Mouse (Mus musculus) right cerebral cortex, adult 2 months (tissue): ENCODE measurements around the gene Mgat4b.

Experiments used
- DNase-seq, 2 experiments: peaks; one replicate each; pipeline ENCODE4 v3.0.0; 2021 to 2022; ENCODE audit warnings: low spot score in 2 of 2

Gene Mgat4b

DNA sequence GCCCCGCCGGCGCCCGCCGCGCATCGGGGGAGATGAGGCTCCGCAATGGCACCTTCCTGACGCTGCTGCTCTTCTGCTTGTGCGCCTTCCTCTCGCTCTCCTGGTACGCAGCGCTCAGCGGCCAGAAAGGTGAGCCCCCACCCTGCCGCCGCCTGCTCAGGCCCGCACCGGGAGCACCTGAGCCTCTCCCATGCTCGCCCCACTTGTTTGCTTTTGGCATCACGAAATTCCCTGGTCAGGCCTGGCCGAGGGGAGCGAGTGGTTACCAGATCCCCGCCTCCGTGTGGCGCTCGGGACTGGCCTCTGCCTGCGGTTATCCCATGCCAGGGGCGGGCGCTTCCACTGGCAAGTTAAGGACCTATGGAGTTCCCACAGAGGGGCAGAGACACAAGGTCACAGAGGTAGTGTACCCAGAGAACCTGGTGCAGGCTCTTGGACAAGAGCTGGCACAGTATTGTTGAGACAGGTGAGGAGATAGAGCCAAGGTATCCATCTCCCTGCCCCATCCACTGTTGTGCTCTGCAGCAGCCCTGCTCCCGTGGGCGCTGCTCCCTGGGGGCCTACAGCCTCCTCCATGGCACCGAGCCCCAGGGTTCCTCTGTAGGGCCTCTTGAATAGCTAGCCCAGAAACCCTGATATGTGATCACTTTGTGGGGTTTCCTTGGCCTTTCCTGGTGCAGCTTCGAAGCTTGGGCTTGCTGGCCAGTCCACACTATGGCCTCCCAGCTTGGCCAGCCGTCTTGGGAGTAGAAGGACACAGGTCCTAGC lies 15.1 kb downstream of the Mgat4b start:
- peak in 1 of 2 experiments; percentile 56 for DNase-seq

DNA sequence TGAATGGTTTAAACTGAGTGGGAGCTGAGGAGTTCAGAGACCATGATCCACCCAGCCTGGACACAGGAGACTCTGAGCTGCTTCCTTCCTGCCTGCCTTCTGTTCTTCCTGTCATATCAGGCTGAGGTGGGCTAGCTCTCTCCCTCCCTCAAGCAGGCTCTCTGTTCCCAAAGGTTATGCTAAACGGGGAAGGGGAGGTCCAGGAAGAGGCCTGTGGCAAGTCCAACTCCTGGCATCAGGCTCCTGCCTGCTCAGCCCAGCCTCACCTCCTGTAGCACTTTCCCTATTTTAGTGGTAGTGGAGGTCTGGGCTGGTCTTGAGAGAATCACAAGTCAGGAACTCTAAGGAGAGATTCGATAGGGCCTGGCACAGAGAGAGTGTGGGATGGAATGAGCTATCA lies 15.7 kb downstream of the Mgat4b start:
- DNase-seq, result no peak

DNA sequence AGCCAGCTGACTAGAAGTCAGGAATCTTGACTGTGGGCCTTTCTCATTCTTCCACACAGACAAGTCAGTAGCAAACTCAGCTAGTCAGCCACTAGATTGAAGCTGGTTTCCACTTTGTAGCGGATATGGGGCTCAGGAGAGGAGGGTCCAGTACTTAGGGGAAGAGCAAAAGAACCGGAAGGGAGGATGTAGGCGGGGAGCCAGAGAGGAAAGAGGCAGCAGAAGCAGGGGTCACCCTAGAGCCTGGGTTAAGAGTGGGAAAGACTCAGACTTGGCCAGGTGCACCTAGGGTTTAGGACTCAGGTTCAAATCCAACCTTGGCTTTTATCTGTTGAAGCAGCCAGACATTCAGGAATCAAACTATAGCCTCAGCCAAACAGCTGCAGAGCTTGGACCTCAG lies 16.5 kb downstream of the Mgat4b start:
- no peak for DNase-seq

DNA sequence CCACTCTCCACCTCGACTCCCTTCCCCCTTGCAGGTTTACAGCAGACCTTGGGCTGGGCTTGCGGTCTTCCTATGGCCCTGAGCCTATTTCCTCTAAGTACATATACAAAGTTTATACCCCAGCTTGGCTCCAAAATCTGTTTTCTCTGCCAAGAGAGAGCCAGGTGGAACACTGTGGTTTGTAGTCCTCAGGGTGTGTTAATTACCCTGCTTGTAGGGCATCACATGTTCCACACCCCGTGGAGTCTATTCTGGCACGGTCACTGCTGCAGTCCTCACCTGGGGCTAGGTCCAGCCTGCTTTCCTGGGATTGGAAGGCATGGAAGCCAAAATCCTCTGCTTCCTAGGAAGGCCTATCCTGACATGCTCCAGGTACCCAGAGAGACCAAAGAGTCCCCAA lies 17.0 kb downstream of the Mgat4b start:
- no peak for DNase-seq

DNA sequence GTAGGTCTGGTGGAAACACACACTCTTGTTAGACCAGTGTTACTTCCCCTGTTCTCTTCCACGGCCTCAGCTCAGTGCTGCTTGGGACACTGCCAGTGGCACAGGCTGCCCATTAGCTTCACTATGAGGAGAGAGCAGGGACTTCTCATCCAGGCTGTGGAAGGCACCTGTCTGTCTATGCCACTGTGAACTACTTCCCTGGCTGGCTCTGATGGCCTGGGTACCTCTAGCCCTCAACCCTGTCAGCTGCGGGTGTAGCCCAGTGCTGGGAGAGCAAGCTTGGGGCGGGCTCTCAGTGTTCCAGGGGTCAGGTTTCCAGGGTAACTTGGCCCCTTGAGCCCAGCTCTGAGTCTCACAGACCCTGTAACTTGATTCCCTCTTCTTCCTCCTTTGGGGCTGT lies 18.1 kb downstream of the Mgat4b start:
- no peak for DNase-seq

DNA sequence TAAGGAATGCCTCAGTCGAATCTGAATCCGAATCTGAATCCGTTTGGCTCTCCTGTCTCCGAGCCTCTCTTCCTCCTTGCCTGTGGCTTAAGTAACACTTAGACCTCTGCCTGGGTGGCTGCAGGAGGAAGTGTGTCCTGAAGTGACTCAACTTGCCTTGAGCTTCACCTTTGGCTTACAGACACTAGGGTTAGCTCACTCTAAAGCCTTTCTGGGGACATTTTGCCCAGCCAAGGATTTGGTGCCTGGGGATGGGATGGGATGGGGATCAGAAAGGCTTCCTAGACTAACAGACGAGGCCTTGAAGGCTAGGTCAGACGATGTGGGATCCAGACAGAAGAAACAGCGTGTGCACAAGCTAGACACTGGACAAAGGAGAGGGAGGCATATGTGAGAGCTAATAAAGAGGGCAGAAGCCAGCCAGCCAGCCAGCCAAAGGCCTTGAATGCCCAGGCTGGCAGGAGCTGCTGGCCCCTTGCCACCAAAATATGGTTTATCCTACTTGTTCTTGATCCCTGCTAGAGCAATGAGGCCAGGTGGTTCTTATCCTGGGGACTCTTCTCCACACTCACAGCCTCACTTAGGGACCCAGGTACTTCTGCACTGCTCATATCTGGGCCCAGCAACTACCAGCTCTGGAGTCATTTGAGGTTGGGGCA lies 18.7 kb downstream of the Mgat4b start:
- no peak for DNase-seq

DNA sequence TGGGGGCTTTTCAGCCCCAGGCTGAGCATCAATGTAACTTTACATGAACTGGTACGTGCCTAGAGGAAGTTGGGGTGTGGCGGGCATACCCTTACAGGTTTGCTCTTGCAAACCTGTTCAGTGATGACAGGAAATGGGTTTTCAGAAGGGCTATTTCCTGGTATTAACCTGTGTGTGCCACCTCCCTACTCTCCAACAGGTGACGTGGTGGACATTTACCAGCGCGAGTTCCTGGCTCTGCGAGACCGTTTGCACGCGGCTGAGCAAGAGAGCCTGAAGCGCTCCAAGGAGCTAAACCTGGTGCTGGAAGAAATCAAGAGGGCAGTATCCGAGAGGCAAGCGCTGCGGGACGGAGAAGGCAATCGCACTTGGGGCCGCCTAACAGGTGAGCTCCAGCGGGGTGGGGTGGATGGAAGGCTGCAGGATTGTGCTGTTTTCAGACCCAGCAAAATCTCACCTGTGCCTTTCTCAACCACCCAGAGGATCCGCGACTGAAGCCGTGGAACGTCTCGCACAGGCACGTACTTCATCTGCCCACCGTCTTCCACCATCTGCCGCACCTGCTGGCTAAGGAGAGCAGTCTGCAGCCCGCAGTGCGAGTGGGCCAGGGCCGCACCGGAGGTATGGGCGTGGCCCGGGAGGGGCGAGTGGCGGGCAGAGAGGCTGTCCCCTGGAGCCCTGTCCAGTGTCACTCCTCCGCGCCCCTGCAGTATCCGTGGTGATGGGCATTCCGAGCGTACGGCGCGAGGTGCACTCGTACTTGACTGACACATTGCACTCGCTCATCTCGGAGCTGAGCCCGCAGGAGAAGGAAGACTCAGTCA lies 20.0 kb downstream of the Mgat4b start:
- DNase-seq, result no peak

DNA sequence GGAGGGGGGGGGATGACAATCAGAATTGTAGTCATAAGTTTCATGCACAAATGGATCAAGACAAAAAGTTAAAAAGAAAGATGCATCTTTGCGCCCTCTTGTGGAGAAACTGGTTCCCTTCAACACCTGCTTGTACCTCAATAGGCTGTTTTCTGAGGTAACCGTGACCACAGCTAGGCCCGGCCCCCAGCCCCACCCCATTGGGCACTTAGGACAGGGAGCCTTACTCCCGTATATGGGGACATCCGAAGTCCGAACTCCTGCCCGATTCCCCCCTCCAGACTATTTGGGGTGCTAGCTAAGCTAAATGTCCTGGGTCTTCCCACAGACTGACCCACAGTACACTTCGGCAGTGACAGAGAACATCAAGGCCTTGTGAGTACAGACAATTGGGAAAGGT lies 20.7 kb downstream of the Mgat4b start:
- DNase-seq, result peak; percentile 77 to 79

DNA sequence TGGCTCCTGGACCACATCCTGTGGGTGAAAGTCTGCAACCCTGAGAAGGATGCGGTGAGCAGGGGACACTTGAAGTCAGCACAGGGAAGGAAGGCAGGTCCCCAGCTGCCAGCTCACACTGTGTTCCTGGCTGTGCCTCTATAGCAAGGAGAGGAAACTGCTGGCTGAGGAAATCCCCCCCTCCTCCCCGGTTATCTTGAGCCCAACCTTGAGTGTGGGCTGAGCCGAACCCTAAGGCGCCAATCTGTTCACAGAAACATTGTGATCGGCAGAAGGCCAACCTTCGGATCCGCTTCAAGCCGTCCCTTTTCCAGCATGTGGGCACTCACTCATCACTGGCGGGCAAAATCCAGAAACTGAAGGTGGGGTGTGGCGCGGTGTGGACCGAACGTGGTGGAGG lies 22.3 kb downstream of the Mgat4b start:
- no peak for DNase-seq

DNA sequence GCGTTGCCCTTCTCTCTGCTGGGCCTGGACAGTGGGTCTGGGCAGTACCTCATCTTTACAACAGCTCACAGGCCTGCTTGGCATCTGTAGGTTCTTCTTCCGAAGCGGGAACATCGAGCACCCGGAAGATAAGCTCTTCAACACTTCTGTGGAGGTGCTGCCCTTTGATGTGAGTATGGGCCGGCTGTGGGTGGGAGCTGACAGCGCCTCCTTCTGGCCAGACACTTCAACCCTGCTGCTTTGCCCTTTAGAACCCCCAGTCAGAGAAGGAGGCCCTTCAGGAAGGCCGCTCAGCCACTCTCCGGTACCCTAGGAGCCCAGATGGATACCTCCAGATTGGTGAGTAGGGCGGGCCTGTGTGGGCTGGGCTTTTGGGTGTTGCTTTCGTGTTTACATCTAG lies 23.3 kb downstream of the Mgat4b start:
- DNase-seq, result no peak

DNA sequence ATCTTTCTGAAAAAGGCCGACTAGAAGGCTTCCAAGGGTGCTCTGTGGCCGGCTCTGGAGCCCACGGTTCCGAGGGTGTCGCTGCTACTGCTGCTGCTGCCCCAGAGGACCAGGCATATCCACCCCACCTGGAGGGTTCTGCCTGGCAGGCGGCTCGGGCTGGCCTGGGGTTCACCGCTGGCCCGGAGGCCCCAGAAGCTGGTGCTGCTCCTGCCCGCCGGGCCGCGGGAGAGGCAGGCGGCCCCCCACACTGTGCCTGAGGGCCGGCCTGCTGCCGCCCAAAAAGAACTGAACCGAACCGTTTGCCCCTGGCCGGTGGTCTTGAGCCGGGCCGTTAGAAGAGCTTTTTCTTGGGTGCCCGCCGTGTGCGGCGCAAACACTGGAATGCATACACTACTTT lies 23.9 kb downstream of the Mgat4b start:
- DNase-seq, result no peak

DNA sequence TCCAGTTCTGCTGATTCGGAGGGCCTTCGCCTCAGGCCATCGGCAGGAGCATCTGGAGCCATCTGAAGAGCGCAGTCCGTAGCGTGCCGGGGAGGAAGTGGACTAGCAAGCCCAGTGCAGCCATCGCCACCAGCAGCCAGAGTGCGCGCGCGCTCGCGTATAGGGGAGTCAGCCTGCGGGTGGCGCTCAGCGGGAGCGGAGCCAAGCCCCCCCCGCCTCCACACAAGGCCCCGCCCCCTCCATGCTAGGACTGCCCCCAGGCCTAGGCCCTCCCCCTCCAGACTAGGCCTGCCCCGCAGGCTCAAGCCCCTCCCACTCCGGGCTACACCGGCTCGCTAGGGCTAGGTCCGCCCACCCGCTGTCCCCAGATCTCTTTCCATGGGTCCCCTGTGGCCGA lies 25.8 kb downstream of the Mgat4b start:
- peak; percentile 67 to 74 for DNase-seq

DNA sequence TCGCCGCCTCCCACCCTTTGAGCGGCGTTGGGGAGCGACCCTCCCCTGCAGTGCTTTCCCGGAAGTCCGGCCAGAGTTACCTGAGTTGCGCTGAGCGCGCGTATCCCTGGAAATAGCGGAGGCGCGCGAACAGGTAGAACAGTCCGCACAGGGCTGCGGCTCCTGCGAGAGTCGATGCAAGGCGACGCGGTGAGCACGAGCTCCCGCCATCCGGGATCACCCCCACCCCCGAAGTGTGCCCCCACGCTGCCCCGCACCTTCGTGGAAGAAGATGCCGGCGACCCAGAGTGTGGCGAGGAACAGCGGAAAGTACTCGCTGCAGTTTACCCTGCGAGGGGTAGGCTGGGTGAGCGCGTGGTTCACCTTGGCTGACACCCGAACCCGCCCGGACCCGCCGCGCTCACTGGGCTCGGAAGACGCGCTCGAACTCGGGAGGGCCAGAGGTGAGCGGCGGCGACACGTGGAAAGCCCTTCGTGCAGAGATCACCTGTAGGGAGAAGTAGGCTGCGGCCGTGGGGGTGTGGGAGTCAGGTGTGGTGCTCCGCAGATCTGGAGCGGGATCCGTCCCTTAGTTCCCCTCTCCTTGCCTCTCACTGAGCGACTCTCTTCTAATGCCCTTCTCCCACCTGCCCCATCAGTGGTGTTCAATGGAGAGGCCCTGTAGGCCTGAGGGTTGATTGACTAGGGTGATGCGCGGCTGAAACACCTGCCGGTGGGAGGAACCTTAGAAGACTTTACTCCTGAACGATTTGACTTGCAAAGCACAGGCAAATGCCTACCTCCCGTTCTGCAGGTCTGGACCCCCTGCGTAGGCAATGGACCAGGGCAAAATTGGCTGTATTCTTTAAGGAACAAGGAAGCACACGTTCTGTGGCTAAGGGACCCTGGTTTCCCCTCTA lies 26.5 kb downstream of the Mgat4b start:
- DNase-seq, result no peak

DNA sequence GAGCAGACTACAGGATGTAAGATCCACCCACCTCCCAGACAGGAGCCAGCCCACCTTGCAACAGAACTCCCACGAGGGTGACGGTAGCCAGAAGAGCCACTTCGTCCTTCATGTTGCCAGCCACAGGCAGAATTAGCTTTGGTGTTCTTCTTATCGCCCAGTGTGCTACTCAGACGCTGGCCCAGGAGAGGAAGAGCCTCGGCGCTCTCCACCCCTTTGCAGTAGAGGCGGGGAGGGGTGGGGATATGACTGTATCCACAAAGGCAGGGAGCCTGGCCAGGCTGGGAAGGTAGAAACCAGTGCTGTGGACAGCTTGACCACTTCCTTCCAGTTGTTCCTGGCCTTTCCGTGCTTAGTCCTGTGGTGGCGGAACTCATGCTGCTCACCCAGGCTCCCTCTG lies 27.6 kb downstream of the Mgat4b start, which contains the start of gene Ltc4s:
Gene Ltc4s (minus strand): TSS at position 293 of the 400 bp plus-strand sequence.
- no peak for DNase-seq

DNA sequence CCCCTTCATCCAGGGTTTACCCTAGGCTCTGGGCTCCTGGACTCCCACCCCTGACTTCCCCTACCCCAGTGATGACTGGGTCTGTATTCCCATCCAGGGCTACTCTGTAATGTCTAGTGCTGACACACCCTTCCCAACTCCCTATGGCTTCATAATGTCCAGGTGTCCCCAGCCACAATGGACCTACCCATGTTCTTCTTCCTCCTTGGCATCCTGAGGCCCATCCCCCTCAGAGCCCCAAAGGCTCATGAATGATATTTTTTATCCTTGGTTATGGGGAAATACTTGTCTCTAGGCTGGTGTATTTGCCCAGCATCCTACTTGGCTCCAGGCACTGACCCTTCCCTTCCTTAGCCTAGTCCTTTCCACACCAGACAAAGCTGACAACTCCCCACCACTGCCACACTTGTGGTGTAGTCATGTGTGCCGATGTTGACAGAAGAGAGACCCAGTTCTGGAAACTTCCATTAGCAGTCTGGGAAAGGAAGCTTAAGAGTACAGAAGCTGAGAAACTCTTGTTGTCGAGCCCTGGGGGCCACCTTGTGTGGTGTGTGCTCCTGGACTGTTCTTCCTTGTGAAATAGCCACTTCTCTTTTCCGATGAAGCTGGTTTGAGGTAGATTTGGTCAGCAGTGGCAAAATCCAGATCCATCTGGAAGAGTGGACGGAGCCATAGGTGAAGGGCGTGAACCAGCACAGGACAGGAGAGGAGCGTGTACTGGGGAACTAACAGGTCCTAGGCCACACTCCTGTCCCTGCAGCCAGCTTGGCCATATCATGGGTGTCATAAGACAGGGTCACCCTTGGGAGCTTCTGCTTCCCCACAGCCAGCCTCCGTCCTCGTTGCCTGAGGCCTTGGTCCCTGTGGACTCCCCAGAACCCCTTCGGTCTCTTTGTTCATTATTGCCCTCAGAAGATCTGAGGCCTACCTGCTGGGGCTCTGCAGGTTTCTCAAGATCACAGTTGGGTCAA lies 28.4 kb downstream of the Mgat4b start:
- no peak for DNase-seq

DNA sequence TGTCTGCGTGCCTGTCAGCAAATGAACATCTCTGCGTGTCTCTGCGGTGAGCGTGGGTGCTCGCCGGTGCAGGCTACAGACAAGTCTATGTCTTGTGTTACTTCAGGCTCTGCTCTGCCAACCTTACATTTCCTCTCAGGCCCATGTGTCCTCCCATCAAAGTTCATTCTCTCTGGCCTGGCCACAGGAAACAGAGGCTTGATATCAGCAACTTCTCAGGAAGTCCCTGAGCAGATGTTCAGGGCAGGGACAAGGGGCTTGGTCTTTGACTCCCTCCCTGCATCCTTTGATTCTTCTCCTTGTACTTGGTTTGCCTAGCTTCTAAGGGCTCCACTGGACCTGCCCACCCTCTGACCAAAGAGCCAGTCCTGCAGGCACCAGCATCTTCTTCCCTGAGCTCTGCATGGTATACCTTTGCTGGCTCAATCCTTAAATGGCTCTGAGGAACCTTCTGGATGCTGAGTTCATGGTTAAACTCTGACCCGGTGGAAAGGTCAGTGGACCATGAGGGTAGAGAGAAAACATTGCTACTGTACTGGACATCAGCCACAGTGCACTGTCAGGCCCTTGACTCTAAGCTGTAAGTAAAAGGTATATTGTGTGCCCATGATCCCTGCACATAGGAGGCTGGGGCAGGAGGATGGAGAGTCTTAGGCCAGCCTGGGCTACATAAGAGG lies 29.7 kb downstream of the Mgat4b start:
- DNase-seq, result no peak

DNA sequence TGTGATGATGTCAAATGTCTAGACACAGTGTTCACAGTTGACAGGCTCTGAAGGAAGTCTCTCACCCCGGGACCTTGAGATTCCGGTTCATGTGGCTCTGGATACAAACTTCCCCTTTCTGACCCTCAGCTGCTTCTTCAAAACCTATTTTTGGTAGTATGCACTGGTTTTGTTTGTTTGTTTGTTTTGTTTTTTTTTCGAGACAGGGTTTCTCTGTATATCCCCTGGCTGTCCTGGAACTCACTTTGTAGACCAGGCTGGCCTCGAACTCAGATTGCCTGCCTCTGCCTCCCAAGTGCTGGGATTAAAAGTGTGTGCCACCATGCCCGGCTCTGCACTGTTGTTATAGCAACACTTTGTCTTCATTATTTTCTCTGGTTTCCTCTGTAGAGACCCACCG lies 33.2 kb downstream of the Mgat4b start:
- no peak for DNase-seq

DNA sequence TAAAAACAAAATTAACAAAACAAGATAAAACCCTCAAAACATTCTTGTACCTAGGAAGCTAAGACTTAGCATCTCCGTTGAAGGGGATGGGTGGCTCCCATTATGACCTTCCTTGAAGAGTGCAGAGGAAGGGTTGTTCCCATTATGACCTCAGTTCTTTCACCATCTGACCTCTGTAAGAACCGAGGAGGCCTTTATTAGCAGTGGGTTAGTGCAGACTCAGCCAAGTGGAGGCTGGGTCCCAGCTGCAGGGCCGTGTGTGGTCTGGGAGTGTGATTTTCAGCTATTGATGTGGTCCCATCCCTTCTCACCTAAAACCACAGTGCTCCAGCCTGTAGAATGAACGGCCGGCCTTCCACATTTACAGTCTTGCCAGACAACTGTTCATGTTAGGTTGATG lies 34.6 kb downstream of the Mgat4b start:
- DNase-seq, result no peak

DNA sequence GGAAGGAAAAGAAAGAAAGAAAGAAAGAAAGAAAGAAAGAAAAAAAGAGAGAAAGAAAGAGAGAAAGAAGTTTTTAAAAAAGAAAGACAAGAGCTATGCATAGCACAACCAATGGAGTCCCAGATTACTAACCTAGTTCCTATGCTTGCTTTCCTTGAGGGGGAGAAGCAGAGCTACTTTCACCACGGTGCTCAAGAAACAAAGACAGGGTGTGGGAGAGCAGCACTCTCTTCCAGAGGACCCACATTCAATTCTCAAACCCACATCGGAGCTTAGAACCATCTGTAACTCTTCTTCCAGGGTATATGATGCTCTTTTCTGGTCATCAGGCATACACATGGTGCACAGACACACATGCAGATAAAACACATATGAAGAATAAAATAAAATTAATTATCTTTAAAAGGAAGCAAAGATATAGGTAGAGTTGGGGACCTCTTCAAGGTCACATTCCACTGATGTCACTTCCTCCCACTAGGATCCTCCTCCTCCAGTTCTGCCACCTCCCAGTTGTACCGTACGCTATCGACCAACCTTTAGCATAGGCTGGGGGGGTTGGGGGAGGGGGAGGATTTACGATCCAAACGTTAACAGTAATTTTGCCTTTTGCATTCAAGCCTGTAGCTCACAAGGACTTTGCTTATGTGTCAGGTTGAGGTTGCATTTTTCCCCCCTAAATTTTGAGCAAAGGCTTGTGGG lies 37.9 kb downstream of the Mgat4b start:
- DNase-seq, result no peak
